Mouse (Mus musculus) myocyte (in vitro differentiated cells): ENCODE measurements at regions not wholly inside any gene's neighbourhood (a gene's known extent, or its start where the extent isn't known, plus 50 kb on each side); places are given as distances from the start of the nearest gene placed in this dataset.

ENCODE experiments used
- CEBPB ChIP-seq: IDR thresholded peaks from 2 replicates; pipeline ENCODE4 v1.6.1; 2011; ENCODE audit warnings: mild to moderate bottlenecking, moderate library complexity; ENCODE audit not compliant: poor library complexity, insufficient read depth, severe bottlenecking
- TCF12 ChIP-seq: IDR thresholded peaks from one replicate; pipeline ENCODE4 v1.6.1; 2011; ENCODE audit warnings: mild to moderate bottlenecking, control low read depth; ENCODE audit not compliant: poor library complexity, insufficient read depth, severe bottlenecking

DNA sequence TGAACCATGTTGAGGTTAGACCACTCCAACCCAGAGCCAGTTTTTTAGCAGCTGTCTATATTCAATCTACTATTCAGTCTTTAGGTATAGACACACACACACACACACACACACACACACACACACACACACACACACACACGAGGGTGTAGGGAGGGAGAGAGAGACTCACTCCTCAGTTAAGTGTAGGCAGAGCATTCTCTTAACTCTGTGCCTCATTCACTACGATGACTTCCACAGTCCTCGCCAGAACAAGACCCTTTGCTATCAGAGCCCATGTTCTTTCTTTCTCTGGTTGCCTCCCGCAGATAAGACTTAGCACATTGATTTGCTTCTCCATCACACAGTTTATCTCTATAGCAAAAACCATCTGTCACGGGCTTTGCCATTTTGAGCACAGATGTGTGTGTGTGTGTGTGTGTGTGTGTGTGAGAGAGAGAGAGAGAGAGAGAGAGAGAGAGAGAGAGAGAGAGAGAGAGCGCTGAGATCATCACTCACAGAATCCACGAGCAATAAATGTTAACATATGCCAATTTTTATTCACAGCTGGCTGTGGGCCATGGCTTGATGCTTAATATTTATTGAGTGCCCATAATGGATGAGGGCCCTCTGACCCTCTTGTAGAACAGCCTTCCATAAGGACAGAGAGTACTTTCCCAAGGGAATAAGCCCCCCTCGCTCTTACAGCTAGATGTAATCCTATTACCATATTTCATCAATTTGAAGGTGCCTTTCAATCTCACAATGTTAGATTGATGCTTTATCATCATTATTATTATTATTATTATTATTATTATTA, 59.7 kb upstream of the D7Ertd443e start:
- TF ChIP-seq CEBPB = no peak
- no peak for TF ChIP-seq TCF12
